Mouse (Mus musculus) stomach, postnatal 0 days (tissue): Measurements from ENCODE around the gene Nudt4.
A peak's percentile ranks its signal among the peaks of the same experiment; 100 is the strongest.

Experiments used
- CTCF ChIP-seq: IDR thresholded peaks from 2 replicates; pipeline ENCODE4 v1.5.1; 2016; ENCODE audit warnings: antibody characterized with exemption, low read depth, mild to moderate bottlenecking, moderate library complexity
- EP300 ChIP-seq: optimal IDR thresholded peaks from 2 replicates; pipeline ENCODE3; 2016; ENCODE audit warnings: antibody characterized with exemption

DNA sequence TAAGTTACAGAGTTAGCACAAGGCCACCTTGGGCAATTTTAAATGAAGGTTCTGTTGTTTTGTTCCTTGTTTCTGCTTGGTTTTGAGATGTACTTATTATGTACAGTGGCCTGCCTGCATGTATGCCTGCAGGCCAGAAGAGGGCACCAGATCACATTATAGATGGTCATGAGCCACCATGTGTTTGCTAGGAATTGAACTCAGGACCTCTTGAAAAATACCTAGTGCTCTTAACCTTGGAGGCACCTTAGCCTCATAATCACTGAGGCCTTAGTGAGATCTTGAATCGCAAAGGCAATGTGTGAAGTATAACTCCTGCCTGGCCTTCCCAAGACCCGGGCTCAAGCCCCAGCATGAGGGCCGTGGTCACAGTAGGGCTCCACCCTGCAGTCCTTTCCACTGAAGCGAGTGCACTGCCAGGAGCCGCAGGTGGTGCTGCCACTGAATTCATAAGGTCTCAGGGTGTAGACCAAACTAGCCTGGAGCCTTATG lies 6.6 kb downstream of the Nudt4 start:
- TF ChIP-seq CTCF (peak; percentile 86), EP300 (no peak)
